Mouse (Mus musculus) bone marrow macrophage, adult 2 months (primary cell): ENCODE data around the gene Ddc. TPM values are rescaled to one million over a fixed set of nuclear protein-coding genes. Genes with fewer than 3 reads are reported as not detected.

ENCODE experiments used
- H3K27ac ChIP-seq: 2 replicates; pipeline ENCODE4 v1.5.1; 2012; ENCODE audit warnings: low read depth, low read length; ENCODE audit not compliant: insufficient read depth
- H3K4me1 ChIP-seq: 2 replicates; pipeline ENCODE4 v1.6.1; 2012; ENCODE audit warnings: low read length; ENCODE audit not compliant: control insufficient read depth, insufficient read depth
- H3K4me3 ChIP-seq: 2 replicates; pipeline ENCODE4 v1.5.1; 2012; ENCODE audit warnings: mild to moderate bottlenecking, low read length, moderate library complexity; ENCODE audit not compliant: insufficient read depth
- CTCF ChIP-seq: IDR thresholded peaks from 2 replicates; pipeline ENCODE4 v1.5.1; 2012; ENCODE audit warnings: low read depth, mild to moderate bottlenecking, low read length, moderate library complexity
- POLR2A ChIP-seq: IDR thresholded peaks from 2 replicates; pipeline ENCODE4 v1.6.1; 2012; ENCODE audit warnings: mild to moderate bottlenecking, low read depth, low read length, borderline replicate concordance
- polyA plus RNA-seq: library from polyadenylated mRNA; stranded (reverse); fragments of >200 nt; gene quantifications from 2 replicates; pipeline ENCODE4 v1.2.4, GENCODE M21; 2012; ENCODE audit not compliant: missing spikeins, insufficient read depth, insufficient read length

Gene Ddc
- polyA plus RNA-seq, 1 experiment, result not detected

DNA sequence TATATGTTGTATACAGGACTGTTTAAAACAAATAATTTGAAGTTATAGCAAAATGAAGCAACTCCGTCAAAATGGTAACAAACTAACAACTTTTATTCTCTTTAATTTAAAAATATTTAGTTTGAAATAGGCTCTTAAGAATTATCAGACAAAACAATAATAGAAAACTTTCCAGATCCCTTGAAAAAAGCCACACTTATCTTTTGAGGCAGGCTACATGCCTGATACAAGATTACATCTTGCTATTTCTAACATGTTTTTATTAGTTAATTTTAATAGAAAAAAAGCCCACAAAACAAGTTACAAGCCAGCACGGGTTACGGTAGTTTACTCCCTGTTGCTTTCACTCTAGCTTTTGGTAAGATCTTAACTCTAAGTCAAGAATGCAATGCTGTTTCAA, 97.6 kb downstream of the Ddc start:
- TF ChIP-seq CTCF (no peak), POLR2A (no peak)
- no peak overlapping the region for H3K27ac ChIP-seq
- no peaks in the 10 kb centered on the region; the same call in 1 of the 2 replicates for H3K4me1 ChIP-seq
- no peak overlapping the region for H3K4me3 ChIP-seq

DNA sequence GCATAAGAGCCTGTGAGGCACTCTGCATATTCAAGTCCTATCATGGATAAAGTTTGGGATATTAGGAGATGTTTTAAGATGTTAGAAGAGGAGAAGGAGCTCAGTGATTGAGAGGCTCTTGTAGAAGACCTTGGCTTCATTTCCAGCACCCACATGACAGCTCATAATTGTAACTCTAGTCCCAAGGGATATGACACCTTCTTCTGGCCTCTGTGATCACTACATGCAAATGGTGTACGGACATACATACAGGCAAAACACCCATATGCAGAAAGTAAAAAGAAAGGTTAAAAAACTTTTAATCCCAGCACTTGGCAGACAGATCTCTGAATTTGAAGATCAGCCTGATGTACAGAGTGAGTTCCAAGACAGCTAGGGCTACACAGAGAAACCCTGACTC, 99.3 kb downstream of the Ddc start:
- Histone ChIP-seq H3K4me3 (no peak overlapping the region), H3K4me1 (no peaks in the 10 kb centered on the region; the same call in 1 of the 2 replicates), H3K27ac (no peak overlapping the region)
- TF ChIP-seq POLR2A (no peak), CTCF (no peak)

DNA sequence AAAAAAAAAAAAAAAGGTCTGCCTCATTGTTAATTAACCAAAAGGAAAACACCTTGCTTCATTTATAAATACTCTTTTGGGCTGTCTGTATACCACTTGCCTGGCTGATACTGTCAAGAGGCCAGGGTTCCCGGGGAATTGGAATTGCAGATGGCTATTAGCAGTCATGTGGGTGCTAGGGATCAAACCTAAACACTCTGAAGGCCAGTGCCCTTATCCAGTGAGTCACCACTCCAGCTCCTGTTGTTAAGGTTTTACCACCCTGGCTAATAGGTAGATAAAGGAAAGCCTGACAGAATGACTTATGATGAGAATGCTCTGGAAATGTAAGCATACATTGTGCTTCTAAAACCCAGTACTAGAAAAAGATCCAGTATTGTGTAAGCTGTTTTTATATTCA, 103.3 kb downstream of the Ddc start:
- no peaks in the 10 kb centered on the region for H3K4me1 ChIP-seq

DNA sequence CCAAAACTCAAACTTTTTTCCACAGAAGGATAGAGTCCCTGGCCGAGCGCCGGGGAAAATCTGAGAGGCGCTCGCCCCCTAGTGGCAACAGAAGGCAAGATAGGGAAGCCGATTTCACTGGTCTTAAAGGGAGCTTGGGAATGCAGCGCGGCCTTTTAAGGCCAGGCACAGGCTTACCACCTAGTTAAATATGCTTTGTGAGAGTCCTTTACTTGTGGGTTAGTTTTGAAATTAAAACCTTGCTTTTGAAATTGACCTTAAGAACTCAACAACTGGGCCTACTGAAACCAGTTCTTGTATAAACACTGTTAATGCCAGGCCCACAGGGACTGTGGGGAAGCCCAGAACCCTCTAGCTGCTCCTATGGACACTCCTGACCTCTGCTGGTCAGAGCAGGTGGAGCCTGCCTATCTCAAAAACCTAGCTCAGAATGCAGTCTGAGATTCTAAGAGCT, 109.4 kb downstream of the Ddc start:
- Histone ChIP-seq H3K27ac (no peak overlapping the region), H3K4me1 (peaks cover 19% of the 10 kb centered on the region), H3K4me3 (no peak overlapping the region)
- no peak for TF ChIP-seq POLR2A
- peak; percentile 45 for TF ChIP-seq CTCF

More for the DNA sequence above, 103.3 kb downstream of the Ddc start:
- H3K4me3 ChIP-seq, result no peak overlapping the region
- no peak for TF ChIP-seq POLR2A
- TF ChIP-seq CTCF, result no peak
- no peak overlapping the region for H3K27ac ChIP-seq

DNA sequence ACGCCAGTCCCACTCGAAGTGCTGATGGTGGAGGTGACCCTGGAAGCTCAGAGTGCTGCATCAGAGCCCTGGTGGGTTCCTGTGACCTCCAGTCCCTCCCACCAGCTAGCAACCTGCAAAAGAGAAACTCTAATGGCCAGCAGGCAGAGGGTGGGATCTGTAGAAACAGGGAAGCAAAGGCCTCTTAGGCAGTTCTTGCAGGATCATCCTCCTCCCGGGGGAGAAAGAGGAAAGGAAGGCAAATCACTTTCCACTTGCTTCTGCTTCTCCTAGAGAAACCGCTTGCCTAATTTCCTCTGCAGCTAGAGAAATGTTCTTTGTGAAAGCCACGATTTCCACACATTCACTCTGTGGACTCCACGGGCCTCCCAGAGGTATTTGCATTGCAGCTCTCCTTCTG, 112.5 kb downstream of the Ddc start:
- Histone ChIP-seq H3K4me1 (peaks cover 30% of the 10 kb centered on the region), H3K4me3 (no peak overlapping the region), H3K27ac (peak overlapping the region; percentile 70)
- no peak for TF ChIP-seq CTCF
- TF ChIP-seq POLR2A, result no peak

DNA sequence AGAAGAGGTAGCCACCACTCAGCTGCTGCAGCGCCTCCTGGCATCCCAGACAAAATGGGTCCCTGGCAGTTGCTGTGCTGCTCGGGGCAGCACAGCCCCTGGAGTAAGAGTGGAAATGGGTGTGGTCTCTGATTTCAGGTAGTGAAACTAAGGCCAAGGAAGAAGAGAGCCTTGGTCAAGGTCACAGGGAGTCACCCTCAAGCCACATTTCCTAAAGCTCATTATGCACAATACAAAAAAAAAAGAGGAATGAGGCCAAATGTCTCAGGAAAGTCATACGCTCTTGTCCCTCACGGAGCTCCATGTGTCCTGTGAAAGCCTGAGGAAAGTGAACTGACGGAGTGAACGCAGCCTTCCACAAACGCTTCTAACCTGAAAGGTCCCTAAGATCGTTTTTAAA, 116.2 kb downstream of the Ddc start:
- Histone ChIP-seq H3K4me3 (no peak overlapping the region), H3K4me1 (peaks cover 32% of the 10 kb centered on the region), H3K27ac (no peak overlapping the region)
- TF ChIP-seq CTCF (no peak), POLR2A (no peak)

DNA sequence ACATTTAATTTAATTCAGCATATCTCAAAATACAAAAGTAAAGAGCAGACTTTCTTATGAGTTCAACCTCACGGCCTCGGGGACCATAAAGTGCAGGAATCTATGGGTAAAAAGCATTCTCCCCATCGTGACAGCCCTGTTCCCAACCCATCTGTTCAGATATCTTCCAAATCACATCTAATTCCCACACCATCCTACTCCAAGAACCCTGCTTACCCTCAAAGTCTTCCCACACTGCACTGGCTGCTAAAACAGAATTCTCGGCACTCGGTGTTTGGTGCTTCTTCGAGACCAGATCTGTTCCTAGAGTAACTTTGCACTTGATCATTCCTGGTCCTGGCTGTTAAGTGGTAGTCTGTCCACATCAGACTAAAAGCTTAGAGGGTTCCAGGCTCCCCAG, 119.6 kb downstream of the Ddc start:
- H3K27ac ChIP-seq, result no peak overlapping the region
- no peak overlapping the region for H3K4me3 ChIP-seq
- peaks cover 37% of the 10 kb centered on the region for H3K4me1 ChIP-seq
- TF ChIP-seq CTCF, result no peak
- no peak for TF ChIP-seq POLR2A

DNA sequence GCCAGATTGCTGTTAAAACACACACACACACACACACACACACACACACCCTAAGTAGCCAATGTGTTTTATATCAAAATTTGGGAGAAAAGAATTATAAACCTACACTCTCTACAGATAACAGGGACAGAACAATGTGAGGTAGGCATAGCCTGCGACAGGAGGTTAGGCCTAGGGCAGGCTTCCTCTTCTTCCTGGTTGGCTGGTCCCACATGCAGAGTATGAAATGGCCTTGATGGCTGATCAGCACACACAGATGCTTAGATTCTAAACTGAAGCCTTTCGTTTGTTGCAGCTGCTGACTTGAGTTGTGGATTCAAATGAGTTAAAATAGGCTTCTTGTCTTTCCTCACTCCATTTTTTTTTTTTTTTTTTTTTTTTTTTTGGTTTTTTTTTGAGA, 120.1 kb downstream of the Ddc start:
- H3K4me3 ChIP-seq, result no peak overlapping the region
- no peak for TF ChIP-seq CTCF
- TF ChIP-seq POLR2A, result no peak
- no peak overlapping the region for H3K27ac ChIP-seq
- peaks cover 40% of the 10 kb centered on the region for H3K4me1 ChIP-seq

DNA sequence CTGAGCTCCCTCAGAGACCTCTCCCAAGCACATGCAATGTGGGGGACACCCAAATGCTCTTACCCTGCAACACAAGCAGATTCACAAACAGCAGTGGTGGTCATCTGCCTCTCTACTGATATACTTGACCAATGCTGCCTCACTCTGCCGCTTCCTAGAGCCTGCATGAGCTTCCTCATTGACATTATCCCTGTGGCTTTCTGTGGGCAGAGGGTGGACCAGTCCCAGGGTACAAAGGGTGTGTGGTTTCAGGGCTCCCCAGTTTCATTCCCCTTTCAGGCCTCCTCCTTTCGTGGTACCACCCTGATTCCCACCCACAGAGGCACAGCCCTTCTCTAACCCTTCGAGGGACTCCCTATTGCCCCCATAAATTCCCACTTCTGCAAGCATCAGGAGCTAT, 120.7 kb downstream of the Ddc start:
- H3K4me1 ChIP-seq, result peaks cover 40% of the 10 kb centered on the region
- no peak overlapping the region for H3K27ac ChIP-seq
- no peak overlapping the region for H3K4me3 ChIP-seq
- TF ChIP-seq POLR2A, result no peak
- no peak for TF ChIP-seq CTCF

DNA sequence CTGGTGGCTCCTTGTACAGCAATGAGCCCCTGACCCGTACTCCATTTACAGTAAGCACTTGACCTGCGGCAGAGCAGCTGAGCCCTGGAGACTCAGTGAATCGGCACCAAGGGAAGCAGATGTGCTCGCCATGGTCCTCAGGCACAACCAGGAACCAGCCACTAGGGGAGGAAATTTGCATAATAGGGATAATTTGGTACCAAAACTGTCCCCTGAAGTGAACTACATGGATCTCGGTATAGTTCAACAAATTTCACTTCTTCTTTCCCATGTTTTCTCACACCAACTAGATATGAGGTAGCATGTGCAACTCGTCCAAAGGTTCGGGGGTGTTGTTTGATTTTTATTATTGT, 121.1 kb downstream of the Ddc start:
- no peak overlapping the region for H3K27ac ChIP-seq

More for the DNA sequence above, 121.1 kb downstream of the Ddc start:
- no peak for TF ChIP-seq CTCF
- TF ChIP-seq POLR2A, result no peak
- H3K4me1 ChIP-seq, result peaks cover 35% of the 10 kb centered on the region
- H3K4me3 ChIP-seq, result no peak overlapping the region
